Mouse (Mus musculus) spleen, embryonic (tissue): ENCODE results near the gene E2f3.

Experiments used
- CTCF ChIA-PET: fragments of 350-600 bp; sonication (Branson Sonifier 250); formaldehyde crosslinking; loops from one replicate; lab custom pipeline; 2022; lab: Charles Lee

The E2f3 gene

DNA sequence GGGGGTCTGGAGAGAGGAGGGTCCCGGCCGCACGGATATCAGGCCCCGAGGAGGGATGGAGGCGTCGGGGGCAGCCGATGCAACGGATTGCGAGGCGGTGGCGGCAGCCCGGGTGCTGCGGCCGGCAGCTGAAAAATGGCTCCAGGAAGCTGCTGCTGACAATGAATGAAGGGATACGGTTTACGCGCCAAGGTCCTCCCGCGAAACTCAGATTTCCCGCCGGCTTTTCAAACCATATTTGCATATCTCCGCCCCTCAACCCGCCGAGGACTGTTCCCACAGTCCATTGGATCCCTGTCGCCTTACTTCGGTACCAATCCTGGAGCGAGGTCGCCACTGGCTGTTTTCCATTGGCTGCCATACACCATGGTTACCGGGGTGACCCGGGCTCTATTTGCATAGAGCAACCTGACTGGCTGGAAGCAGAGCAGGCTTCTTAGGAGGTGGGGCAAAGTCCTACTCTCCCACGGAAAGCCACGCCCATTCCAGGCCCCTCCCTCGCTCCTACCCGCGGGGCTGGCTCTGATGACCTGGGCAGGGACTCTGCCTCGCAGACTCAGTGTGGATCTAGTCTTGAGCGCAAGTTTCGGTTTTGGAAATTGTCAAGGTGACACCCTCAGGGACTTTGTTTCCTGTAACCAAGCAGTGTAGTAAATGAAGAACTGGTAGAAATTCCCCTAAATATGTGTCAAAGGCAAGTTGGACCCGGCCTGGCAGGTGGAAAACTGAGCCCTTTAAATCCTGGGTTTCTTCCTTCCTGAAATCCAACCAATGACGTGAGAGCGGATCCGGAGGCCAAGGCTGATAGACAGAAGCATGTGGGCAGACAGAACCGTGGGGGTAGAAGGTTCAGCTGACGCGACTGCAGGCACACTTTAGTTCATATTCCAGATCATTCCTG, at the start of gene E2f3:
Gene E2f3, minus strand, starts transcription at position 209 of the 901 bp plus-strand sequence.
- CTCF ChIA-PET = interaction anchor here (0.6 to 1.3 kb wide), 2 partner anchors 17 to 228 kb away, joined by 3 read pairs; no protein-coding TSS in a partner anchor

DNA sequence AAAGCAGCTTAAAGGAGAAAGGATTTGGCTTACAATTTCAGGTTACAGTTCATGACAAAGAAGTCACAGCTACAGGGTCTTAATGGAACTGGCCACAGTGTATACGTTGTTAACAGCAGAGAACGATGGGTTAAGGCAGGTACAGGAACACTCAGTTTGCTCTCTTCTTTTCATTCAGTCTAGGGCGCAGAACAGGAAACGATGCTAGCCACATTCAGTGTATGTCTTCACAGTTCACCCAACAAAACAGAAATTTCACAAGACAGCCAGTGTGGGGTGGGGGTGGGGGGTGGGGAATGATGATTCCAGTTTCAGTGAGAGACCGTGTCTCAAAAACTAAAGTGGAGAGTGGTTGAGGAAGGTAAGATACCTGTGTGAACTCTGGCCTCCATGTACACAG, 48.7 kb upstream of the E2f3 start:
- CTCF ChIA-PET = no interaction called here

DNA sequence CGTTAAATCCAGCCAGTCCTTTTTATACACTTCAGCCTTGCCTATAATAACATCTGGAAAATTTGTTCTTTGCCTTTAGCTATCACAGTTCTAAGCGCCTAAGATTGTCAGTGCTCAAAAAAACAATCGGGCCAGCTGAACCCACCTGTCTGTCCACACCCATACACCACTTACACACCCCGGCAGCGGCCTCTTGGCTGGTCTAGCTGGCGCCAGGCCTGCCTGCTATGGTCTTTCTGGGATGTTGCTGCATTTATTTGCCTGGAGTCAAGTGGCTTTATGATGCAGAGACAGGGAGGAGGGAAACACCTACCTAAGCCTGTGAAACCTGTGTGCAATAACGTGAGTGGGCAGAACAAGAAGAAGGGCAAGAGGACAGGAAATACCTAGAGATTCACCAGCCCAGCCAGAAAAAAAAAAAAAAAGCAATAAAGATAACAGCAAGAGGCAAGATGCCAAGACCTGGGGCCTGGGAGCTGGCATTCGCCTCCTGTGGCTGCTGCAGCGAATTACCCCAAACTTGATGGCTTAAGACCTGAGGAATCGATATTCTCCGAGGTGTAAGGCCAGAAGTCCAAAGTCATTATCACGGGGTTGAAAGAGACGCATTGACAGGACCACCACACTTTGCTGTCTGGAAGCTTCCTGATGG, 45.9 kb upstream of the E2f3 start:
- CTCF ChIA-PET = no interaction called here

DNA sequence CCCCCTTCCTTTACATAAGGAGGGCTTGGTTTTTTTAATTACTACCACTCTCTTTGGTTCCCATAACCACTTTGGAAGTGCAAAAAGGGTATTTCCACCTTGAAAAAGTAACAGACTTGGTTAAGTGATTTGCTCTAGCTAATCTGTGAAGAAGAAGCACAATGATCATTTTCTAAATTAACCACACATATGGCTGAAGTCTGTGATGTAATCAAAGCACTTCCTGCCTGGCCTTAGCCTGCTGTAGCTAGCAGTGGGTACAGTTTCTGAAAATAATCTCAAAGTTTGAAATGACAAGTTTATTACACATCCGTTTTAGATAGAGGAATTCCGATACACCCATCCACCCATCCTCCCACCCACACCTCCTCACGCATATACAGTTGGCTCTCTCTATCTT, 42.0 kb upstream of the E2f3 start:
- CTCF ChIA-PET = no interaction called here

DNA sequence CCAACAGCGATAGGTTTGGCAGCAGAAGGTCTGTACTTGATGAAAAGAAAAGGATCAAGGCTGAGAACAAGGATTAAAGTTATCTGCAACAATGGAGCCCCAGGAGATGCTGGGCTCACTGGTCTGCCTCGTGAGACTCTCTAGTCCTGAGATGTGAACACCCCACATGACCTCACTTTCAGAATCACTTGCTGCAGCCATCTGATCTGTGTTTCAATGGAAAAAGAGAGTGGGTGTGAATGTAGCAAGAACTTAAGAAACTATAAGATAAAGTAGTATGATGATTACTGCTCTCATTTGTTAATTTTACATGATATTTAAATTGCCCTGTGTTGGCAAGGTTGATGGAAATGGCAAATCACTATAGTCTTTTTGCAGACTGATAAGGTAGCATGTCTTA, 36.6 kb upstream of the E2f3 start:
- CTCF ChIA-PET = interaction anchor here (0.6 kb wide), 1 partner anchor 13 kb away, joined by 3 read pairs; no protein-coding TSS in a partner anchor

DNA sequence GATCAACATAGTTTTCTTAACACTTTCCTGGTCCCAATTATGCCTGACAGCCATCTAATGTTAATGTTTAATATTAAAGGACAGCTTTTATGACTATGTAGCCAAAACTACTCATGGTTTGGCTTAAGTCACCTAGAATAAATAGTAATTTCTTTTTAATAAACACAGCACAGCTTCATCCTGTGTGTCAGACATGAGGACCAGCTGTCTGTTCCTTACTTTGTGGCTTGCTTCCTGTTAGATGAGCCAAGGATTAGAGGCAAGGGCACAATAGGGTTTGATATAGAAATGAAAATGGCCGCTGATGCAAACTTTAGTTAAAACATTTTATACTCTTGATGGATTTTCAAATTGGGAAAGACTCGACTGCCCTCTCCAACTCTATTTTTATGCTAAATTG, 32.7 kb upstream of the E2f3 start:
- CTCF ChIA-PET = no interaction called here

DNA sequence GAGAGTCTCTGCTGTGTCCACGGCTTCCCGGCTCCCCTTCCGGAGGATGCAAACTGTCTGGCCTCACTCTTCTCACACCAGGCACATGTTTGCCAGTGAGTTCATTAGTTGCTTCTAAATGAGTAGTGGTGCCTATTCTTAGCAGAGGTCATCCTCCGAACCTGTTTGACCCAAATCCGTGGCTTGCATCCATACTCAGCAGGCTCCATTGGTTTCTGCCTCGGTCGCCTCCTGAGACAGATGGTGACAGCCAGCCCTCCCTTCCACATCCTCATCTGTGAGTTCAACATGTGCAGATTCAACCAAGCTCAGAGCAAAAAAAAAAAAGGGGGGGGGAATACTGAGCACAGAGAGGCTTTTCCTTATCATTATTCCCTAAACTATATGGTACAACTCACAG, 31.7 kb upstream of the E2f3 start:
- CTCF ChIA-PET = no interaction called here

DNA sequence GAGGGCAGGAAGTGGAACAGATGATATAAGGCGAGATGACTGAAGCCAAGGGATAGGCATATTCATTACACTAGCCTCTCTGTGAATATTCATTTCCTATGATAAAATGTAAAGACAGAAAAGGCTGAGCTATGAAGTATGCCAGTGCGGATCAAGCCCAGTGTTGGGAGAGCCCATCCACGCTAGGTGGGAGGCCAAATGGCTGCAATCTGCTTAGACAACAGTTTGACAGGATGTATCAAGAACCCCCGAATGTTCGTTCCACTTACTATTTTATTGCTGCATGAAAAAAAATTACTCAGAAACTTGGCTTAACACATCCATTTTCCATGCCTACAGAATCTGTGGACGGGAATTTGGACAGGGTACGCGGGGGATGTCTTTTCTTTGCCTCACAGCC, 28.7 kb upstream of the E2f3 start:
- CTCF ChIA-PET = no interaction called here

DNA sequence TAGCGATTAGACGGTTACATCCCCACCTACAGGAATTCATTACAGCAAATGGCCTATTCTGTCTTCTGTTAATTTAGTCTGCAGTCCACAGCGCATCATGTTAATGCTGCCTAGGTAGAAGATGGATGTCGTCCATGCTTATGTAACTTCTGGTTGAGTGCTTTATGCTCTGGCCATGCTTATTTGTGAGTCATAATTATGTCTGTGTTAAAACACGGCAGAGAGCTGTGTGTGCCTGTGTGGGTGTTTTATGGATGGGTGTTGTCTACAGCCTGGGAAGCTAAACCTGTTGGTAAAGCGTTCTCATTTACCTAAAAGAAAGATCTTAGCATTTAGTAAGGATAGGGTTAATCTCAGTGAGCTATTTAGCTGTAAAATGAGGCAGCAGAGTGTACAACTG, 26.4 kb upstream of the E2f3 start:
- CTCF ChIA-PET = no interaction called here

DNA sequence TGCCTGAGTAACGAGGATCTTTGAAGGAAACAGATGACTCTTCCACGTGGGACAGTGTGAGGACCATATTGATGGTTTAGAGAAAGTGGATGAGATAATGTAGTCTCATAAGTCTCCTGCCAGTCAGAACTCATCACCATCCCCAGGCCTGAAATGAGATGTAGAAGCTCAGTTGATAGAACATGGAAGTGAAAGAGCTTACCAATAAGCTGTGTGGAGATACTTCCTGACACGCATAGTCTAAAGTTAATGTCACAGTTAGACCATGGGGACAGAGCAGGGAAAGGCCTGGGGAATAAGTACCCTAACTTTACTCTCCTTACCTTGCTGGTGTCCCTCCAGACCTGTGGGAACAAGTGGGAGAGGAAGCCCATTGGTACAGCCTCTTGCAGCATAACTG, 22.9 kb upstream of the E2f3 start:
- CTCF ChIA-PET = no interaction called here

DNA sequence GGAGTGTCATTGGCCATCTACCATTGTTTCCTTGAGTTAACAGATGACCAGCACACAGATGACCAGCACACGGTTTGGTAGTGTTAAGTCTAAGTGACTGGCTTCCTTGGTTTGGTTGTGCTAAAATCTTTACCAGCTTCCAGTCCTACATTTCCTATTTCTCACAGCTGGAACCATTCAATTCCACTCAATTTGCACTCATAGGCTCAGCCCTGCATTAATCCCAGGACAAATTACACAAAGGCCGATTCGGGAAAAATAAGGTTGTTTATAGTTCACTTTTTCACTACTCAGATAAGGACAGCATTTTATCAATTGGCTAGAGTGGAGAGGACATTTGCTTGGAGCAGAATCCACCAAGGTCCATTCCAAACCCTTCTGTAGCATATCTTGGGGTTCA, 19.6 kb upstream of the E2f3 start:
- CTCF ChIA-PET = interaction anchor here (0.6 kb wide), 1 partner anchor 65 kb away, joined by 3 read pairs; no protein-coding TSS in a partner anchor

DNA sequence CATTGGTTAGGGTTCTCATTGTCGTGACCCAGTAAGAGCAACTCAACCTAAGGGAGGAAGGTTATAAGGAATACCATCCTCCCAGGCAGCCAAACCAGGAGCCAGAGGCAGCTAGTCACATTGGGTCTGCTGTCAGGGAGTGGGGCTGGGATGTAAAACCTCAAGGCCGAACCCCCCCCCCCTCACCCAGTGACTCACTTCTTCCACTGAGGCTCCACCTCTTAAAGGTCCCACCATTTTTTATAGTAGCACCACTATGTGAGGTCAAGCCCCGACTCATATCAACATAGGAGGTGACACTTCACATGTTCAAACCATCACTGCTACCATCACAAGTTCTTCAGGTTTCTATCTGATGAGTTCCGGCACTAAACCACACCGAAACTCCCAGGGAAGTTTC, 19.0 kb upstream of the E2f3 start:
- CTCF ChIA-PET = interaction anchor here (0.6 kb wide), 2 partner anchors 66 to 1171 kb away, joined by 3 to 9 read pairs; no protein-coding TSS in a partner anchor

DNA sequence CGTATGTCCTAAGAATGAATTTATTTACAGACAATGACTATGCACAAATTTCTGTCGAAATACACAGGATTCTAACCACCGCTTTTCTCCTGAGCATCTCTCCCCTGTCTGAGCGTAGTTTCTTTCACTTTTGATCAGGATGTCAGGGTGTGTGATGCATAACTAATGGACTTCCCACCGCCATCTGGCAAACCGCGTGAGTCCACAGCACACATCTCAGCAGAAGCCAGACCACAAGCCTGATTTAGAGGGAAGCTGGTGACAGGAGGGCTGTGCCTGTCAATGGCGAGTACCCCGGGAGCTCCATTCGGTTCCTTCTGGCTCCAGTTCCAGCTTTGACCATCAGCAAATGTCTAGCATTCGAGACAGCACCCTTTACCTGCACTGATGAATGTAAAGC, 17.3 kb upstream of the E2f3 start:
- CTCF ChIA-PET = interaction anchor here (1.5 kb wide), 1 partner anchor 17 kb away, joined by 3 read pairs; the partner anchor contains the start of gene E2f3

DNA sequence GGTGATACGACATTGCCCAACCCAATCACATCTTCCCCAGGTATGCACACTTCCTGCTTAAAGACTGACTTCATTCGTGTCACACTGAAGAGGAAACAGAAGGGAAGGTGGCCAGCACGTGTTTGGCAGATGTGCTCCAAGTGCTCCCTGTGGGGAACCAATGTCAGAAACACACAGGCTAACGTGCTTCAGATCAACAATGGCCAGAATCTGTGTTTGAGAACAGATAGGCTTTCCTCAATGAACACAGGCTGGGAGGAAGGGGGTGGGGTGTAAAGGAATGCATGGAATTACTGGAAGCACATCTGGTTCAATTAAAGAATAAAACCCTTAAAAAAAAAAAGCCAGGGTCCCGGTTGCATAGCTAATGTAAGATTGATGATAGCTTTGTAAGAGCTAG, 15.2 kb upstream of the E2f3 start:
- CTCF ChIA-PET = no interaction called here

DNA sequence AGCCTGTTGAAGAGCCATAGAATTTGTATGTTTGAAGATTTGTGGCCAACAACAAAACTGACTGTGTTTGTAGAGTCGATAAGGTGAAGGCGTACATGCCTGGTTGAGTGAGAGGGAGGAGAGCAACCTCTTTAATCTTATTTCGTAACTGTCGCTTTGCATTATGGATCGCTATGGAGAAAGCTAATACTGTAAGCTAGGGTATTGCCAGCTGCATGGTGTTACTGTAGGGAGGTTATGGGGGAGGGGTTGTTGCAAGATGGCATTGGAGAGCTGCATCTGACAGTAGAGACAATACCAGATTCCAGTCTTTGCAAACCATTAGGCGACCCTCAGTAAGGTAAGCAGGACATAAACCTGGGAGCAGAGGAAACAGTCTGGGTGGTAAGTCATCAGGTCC, 2.1 kb upstream of the E2f3 start:
- CTCF ChIA-PET = no interaction called here

DNA sequence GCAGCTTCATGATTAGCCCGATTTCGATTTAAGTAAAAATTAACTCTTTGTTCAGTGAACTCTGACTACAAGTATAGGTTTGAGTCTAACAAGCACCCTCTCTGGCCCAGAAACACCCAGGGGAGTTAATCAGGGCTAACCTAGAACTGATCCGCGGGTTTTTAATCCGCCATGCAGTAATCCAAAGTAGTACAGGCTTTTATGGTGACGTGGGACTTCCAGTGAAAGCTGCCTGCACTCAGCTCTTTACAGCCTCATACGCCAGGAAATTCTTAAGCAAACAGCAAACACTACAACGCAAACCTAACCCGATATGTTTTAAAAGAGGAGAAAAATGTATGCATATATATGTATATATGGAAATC, 875 bp upstream of the E2f3 start:
- CTCF ChIA-PET = interaction anchor here (1.3 kb wide), 1 partner anchor 16 kb away, joined by 3 read pairs; no protein-coding TSS in a partner anchor

DNA sequence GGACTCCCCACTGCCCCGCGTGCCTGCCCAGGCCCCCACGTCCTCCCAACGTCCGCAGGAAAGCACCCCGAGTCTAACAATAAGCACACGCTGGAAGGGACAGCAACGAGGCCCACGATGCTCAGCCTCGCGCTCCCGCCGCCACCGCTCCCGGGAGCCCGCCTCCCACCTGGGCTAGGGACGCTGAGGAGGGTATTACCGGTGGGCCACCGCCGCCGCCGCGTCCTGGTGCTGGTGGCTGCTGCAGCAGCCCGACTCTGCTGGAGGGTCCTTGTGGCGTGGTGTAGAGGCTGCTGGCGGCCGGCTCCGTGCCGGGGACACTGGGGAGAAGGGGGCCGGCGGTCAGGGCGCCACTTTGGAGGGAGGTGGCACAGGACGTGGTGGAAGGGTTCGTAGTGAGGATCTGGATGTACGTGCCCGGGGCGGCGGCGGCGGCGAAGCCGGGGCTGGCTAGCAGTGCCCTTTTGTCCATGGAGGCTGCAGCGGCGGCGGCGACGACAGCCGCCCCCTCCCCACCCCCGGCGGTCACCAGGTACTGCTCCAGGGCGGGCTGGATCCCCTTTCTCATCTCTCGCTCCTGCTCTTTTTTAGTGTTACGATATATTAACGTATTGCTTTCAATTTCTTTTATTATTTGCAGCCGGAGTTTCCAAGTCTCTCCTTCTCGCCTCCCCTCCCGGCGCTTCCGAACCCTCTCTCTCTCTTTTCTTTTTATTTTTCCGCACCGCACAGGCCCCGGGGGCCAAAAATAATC, 585 bp downstream of the E2f3 start:
- CTCF ChIA-PET = interaction anchor here (0.6 to 1.3 kb wide), 3 partner anchors 18 to 228 kb away, joined by 3 read pairs; no protein-coding TSS in a partner anchor

DNA sequence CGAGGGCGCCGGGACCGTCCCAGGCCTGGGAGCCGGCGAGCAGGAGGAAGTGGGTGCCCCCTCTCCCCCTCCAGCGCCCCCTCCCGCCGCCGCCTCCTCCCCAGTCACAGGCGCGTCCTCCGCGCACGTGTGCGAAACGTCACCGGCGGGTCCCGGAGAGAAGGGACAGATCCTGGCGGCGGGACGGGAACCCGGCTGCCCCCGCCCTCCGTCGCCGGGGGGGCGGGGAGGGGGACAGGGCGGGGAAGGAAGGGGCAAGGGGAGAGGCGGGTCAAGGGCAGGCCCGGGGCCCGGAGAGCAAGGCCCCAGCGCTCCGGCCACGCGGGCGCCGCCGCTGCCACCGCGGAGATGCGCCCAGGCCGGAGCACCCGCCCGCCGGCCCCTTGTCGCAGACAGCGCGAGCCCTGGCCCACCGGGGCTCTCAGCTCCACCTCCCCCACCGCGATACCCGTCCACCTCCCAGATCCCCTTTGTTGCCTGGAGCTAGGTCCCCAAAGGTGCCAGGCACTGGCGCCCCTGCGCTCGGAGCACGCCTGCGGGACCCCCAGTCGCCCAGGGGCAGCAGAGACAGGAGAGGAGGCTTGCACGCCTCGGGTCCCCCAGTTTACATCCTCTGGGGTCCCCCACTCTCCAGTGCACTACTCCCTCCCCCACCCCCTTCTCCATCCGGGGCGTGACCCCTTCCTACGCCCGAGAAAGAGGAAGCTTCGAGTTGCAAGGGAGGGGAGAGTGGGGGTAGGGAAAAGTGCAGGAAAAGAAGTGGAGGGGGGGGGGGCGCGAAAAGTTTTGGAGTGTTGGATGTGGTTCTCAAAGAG, 1.4 kb downstream of the E2f3 start:
- CTCF ChIA-PET = interaction anchor here (0.6 kb wide), 1 partner anchor 95 kb away, joined by 3 read pairs; no protein-coding TSS in a partner anchor

DNA sequence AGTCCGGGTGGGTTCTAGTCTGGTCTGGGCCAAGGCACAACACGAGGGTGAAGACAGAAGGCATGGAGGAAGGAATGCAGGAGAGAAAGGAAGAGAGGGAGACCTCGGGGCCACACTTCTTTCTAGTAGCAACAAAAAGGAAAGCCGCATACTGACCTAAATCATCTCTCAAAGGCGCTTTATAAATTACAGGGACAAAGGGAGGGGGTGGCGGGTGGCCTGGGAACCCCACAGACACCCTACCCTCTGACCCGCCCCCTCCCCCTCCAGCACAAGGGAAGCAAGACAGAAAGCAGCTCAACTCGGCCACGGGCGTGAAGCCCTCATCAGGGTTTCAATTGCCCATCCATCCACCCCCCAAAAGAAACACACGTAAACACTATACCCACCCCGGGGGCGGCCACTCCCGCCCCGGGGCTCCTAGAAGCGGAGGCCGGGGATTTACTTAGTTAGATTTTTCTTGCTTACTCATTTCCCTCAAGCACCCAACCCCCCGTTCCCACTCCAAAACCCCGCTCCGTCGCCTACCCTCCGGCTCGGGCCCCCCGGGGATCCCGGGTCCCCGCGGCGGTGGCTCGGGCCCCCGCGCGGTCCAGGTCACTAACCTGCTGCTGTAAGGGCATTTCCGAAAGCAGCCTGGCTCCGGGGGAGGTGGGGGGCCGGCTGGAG, 2.2 kb downstream of the E2f3 start:
- CTCF ChIA-PET = interaction anchor here (0.7 kb wide), 1 partner anchor 67 kb away, joined by 3 read pairs; no protein-coding TSS in a partner anchor

DNA sequence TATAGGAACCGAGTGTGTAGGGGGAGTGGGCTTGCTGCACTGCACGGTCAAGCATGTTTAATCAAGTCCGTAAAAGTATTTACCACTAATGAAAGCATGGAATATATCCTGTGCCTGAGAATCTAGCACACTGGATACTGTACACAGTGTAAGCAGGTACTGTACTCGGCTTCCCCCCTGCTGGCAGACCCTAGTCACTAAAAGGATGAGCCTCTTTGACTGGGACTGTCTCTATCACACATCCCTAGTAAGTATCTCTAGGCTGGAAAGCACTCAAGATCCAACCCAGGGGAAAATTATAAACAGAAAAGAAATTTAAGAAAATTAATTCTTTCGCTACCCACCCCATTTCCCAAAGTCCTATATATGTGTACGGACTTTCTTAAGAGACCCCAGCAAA, 2.8 kb downstream of the E2f3 start:
- CTCF ChIA-PET = no interaction called here
